Comparison of ENCODE assay signal across 28 mouse cellular contexts in genomic region chr17:46458439-46458838, GRCm38 (mm10). TPM values are rescaled to one million over a fixed set of nuclear protein-coding genes. Genes with fewer than 3 reads are reported as not detected.
DNase-seq lines count a peak whose midpoint lies in the region; ATAC-seq lines count a peak whose summit lies in the region.
"Had no signal": no experiment of that assay in that cellular context is flagged by ENCODE, and none has a peak within 500 bp of the region (broad histone marks: within the 10 kb centered on the region; RNA-seq: fewer than 3 reads in every experiment).

No protein-coding gene starts in this region.

- no peaks in the 10 kb centered on the region for H3K36me3 ChIP-seq in lung, embryonic 16.5 days (ENCODE audit: control insufficient read depth, insufficient read depth, low read length)
- no peaks in the 10 kb centered on the region for H3K36me3 ChIP-seq in heart, embryonic 10.5 days
- no peaks in the 10 kb centered on the region for H3K36me3 ChIP-seq in heart, embryonic 15.5 days
- H3K36me3 ChIP-seq: kidney, embryonic 15.5 days; liver, embryonic 12.5 days had no signal

- H3K4me3 ChIP-seq in lung, embryonic 16.5 days (ENCODE audit: low read length), result no peak overlapping the region
- H3K4me3 ChIP-seq in heart, embryonic 10.5 days, result no peak overlapping the region
- H3K4me3 ChIP-seq in heart, embryonic 15.5 days, result no peak overlapping the region
- H3K4me3 ChIP-seq: erythroblast, embryonic 14.5 days; hindbrain, embryonic 10.5 days; hindbrain, embryonic 15.5 days; kidney, embryonic 15.5 days; liver, embryonic 12.5 days; myocyte; neural tube, embryonic 12.5 days had no signal

- H3K27ac ChIP-seq in lung, embryonic 16.5 days (ENCODE audit: low read length), result no peak overlapping the region
- peak overlapping the region; percentile 72 for H3K27ac ChIP-seq in heart, embryonic 10.5 days
- peak overlapping the region; percentile 82 for H3K27ac ChIP-seq in heart, embryonic 15.5 days
- H3K27ac ChIP-seq: hindbrain, embryonic 10.5 days; hindbrain, embryonic 15.5 days; kidney, embryonic 15.5 days; liver, embryonic 12.5 days; neural tube, embryonic 12.5 days; stomach, postnatal 0 days had no signal

- 15% methylated on average over 3 of the region's 3 CpGs for WGBS in lung, embryonic 16.5 days
- WGBS in heart, embryonic 10.5 days, result 9% methylated on average over 3 of the region's 3 CpGs
- WGBS in heart, embryonic 15.5 days, result 16% methylated on average over 3 of the region's 3 CpGs

- H3K9me3 ChIP-seq in lung, embryonic 16.5 days (ENCODE audit: control insufficient read depth, low read length), result no peaks in the 10 kb centered on the region
- H3K9me3 ChIP-seq in heart, embryonic 10.5 days, result no peaks in the 10 kb centered on the region
- no peaks in the 10 kb centered on the region for H3K9me3 ChIP-seq in heart, embryonic 15.5 days (replicated peaks)
- H3K9me3 ChIP-seq: hindbrain, embryonic 10.5 days; hindbrain, embryonic 15.5 days; kidney, embryonic 15.5 days; liver, embryonic 12.5 days; neural tube, embryonic 12.5 days had no signal

- H3K9ac ChIP-seq in lung, embryonic 16.5 days (ENCODE audit: low read length), result no peak overlapping the region
- H3K9ac ChIP-seq in heart, embryonic 15.5 days, result no peak overlapping the region
- H3K9ac ChIP-seq: hindbrain, embryonic 15.5 days; kidney, embryonic 15.5 days; liver, embryonic 12.5 days; liver, postnatal 0 days; neural tube, embryonic 12.5 days had no signal

- H3K4me2 ChIP-seq in lung, embryonic 16.5 days (ENCODE audit: low read depth, low read length), result no peak overlapping the region
- peak overlapping the region; percentile 13; the same call in 1 of the 2 replicates for H3K4me2 ChIP-seq in heart, embryonic 15.5 days
- H3K4me2 ChIP-seq: hindbrain, embryonic 15.5 days; kidney, embryonic 15.5 days; liver, embryonic 12.5 days; midbrain, embryonic 11.5 days; neural tube, embryonic 12.5 days had no signal

- peaks cover 25% of the 10 kb centered on the region for H3K4me1 ChIP-seq in lung, embryonic 16.5 days (replicated peaks; ENCODE audit: control insufficient read depth, insufficient read depth, low read length)
- peaks cover 75% of the 10 kb centered on the region for H3K4me1 ChIP-seq in heart, embryonic 10.5 days
- peaks cover 61% of the 10 kb centered on the region for H3K4me1 ChIP-seq in heart, embryonic 15.5 days (replicated peaks)

- H3K27me3 ChIP-seq in lung, embryonic 16.5 days (ENCODE audit: control insufficient read depth, insufficient read depth, low read depth, low read length), result peaks cover 65% of the 10 kb centered on the region
- peaks cover 97% of the 10 kb centered on the region for H3K27me3 ChIP-seq in heart, embryonic 10.5 days (ENCODE audit: insufficient read depth, poor library complexity, severe bottlenecking)
- peaks cover 85% of the 10 kb centered on the region for H3K27me3 ChIP-seq in heart, embryonic 15.5 days
- H3K27me3 ChIP-seq: hindbrain, embryonic 15.5 days had no signal

- no peak for DNase-seq in lung, postnatal 36 days
- DNase-seq in heart, embryonic 10.5 days (ENCODE audit: low spot score), result no peak
- DNase-seq in ovary, postnatal 36 days (ENCODE audit: low spot score), result no peak
- no peak for DNase-seq in urinary bladder, postnatal 25 days (ENCODE audit: low spot score)

- ATAC-seq in lung, embryonic 16.5 days (ENCODE audit: low read depth), result 0 out of 2 replicates have a peak, but pooled peaks have one; percentile 3
- peak; percentile 44; the same call in 1 of the 2 replicates for ATAC-seq in heart, embryonic 15.5 days (replicated peaks; ENCODE audit: insufficient number of reproducible peaks, insufficient read depth, low FRiP score, low read depth)
- ATAC-seq in megakaryocyte, adult 5-6 weeks (ENCODE audit: poor library complexity, severe bottlenecking), result no peak
- ATAC-seq: activated CD4-positive, CD25-positive, alpha-beta regulatory T cell, adult 4 months; forebrain, embryonic 16.5 days; liver, embryonic 12.5 days; liver, postnatal 0 days had no signal

RNA-seq across cellular contexts. Expression of gene Slc22a7, which starts 20.2 kb away (rescaled TPM):
- polyA plus RNA-seq in lung, embryonic 16.5 days (2015; fragmentation: Nextera tagmentation; extraction: Ambion mirVana), result 0.28 TPM in 1 of 2 replicates, not detected in the other
- 0.15 and 0.30 TPM in 2 replicates for polyA plus RNA-seq in heart, embryonic 10.5 days (2016; fragmentation: Nextera tagmentation; extraction: Ambion mirVana)
- 0.25 and 0.74 TPM in 2 replicates for polyA plus RNA-seq in heart, embryonic 15.5 days (2015; fragmentation: Nextera tagmentation; extraction: Ambion mirVana)
- total RNA-seq in megakaryocyte, adult 5-6 weeks (2015), result not detected in 2 replicates
- total RNA-seq in megakaryocyte, adult 5-6 weeks (2017), result not detected in 2 replicates
- total RNA-seq: adrenal gland, postnatal 36 days; common myeloid progenitor, adult 5-6 weeks; granulocyte monocyte progenitor cell, adult 5-6 weeks; megakaryocyte progenitor cell, adult 5-6 weeks had no signal
- polyA plus RNA-seq: activated CD4-positive, CD25-positive, alpha-beta regulatory T cell, adult 4 months; embryonic facial prominence, embryonic 14.5 days; erythroblast, embryonic 14.5 days; forebrain, embryonic 11.5 days; forebrain, embryonic 16.5 days; hindbrain, embryonic 10.5 days; hindbrain, embryonic 15.5 days; intestine, embryonic 14.5 days; kidney, embryonic 15.5 days; limb, embryonic 14.5 days; liver, embryonic 12.5 days; midbrain, embryonic 11.5 days; midbrain, postnatal 0 days; myocyte; neural tube, embryonic 12.5 days; stomach, postnatal 0 days had no signal

RNA-seq across cellular contexts. Expression of gene Ttbk1, which starts 29.0 kb away (rescaled TPM):
- polyA plus RNA-seq in lung, embryonic 16.5 days (2015; fragmentation: Nextera tagmentation; extraction: Ambion mirVana), result 0.03 and 0.05 TPM in 2 replicates
- 0.09 and 0.14 TPM in 2 replicates for polyA plus RNA-seq in heart, embryonic 10.5 days (2016; fragmentation: Nextera tagmentation; extraction: Ambion mirVana)
- polyA plus RNA-seq in heart, embryonic 15.5 days (2015; fragmentation: Nextera tagmentation; extraction: Ambion mirVana), result 0.05 and 0.29 TPM in 2 replicates
- not detected in 2 replicates for total RNA-seq in megakaryocyte, adult 5-6 weeks (2015)
- total RNA-seq in megakaryocyte, adult 5-6 weeks (2017), result 0.04 TPM in 1 of 2 replicates, not detected in the other
- total RNA-seq: common myeloid progenitor, adult 5-6 weeks; granulocyte monocyte progenitor cell, adult 5-6 weeks had no signal
- polyA plus RNA-seq: liver, postnatal 0 days; myocyte had no signal

RNA-seq across cellular contexts. Expression of gene Crip3, which starts 29.7 kb away (rescaled TPM):
- 3.3 and 8.2 TPM in 2 replicates for polyA plus RNA-seq in lung, embryonic 16.5 days (2015; fragmentation: Nextera tagmentation; extraction: Ambion mirVana)
- 0.54 and 0.83 TPM in 2 replicates for polyA plus RNA-seq in heart, embryonic 10.5 days (2016; fragmentation: Nextera tagmentation; extraction: Ambion mirVana)
- polyA plus RNA-seq in heart, embryonic 15.5 days (2015; fragmentation: Nextera tagmentation; extraction: Ambion mirVana), result 3.5 and 28.8 TPM in 2 replicates
- total RNA-seq in megakaryocyte, adult 5-6 weeks (2015), result not detected in 2 replicates
- total RNA-seq in megakaryocyte, adult 5-6 weeks (2017), result not detected in 2 replicates
- total RNA-seq: common myeloid progenitor, adult 5-6 weeks; granulocyte monocyte progenitor cell, adult 5-6 weeks; megakaryocyte progenitor cell, adult 5-6 weeks had no signal
- polyA plus RNA-seq: activated CD4-positive, CD25-positive, alpha-beta regulatory T cell, adult 4 months; erythroblast, embryonic 14.5 days; liver, postnatal 0 days; myocyte had no signal

RNA-seq across cellular contexts. Expression of gene Dnph1, which starts 38.1 kb away (rescaled TPM):
- 33.4 and 37.2 TPM in 2 replicates for polyA plus RNA-seq in lung, embryonic 16.5 days (2015; fragmentation: Nextera tagmentation; extraction: Ambion mirVana)
- polyA plus RNA-seq in heart, embryonic 10.5 days (2016; fragmentation: Nextera tagmentation; extraction: Ambion mirVana), result 36.5 and 52.8 TPM in 2 replicates
- polyA plus RNA-seq in heart, embryonic 15.5 days (2015; fragmentation: Nextera tagmentation; extraction: Ambion mirVana), result 23.1 and 27.6 TPM in 2 replicates
- total RNA-seq in megakaryocyte, adult 5-6 weeks (2015), result 10.1 and 10.4 TPM in 2 replicates
- total RNA-seq in megakaryocyte, adult 5-6 weeks (2017), result 4.3 and 5.9 TPM in 2 replicates
